Mouse (Mus musculus) c-Kit-positive CD71-negative TER-119-negative erythroid progenitor cells, embryonic 14.5 days (primary cell): ENCODE results near the gene Dctn5.
"Not testable (repeated sequence)": the region's sequence is repeated elsewhere in the genome, so short reads cannot be mapped to it uniquely, and the experiment has no call there.

Experiments used
- DNase-seq: peaks from one replicate; pipeline ENCODE4 v3.0.0-alpha.2; 2013; ENCODE audit warnings: low read depth

The Dctn5 gene

GRCm38 (mm10) chr7:122132497-122133337 lies at the start of gene Dctn5, which contains the start of gene Palb2:
Dctn5 (plus strand) TSS chr7:122133041.
Palb2 (minus strand) TSS chr7:122132985.
- DNase-seq, result peak; percentile 99

GRCm38 (mm10) chr7:122087195-122087982 lies 45.5 kb upstream of the Dctn5 start:
- DNase-seq, result no peak

GRCm38 (mm10) chr7:122094564-122095330 lies 38.1 kb upstream of the Dctn5 start:
- DNase-seq, result no peak

DNA sequence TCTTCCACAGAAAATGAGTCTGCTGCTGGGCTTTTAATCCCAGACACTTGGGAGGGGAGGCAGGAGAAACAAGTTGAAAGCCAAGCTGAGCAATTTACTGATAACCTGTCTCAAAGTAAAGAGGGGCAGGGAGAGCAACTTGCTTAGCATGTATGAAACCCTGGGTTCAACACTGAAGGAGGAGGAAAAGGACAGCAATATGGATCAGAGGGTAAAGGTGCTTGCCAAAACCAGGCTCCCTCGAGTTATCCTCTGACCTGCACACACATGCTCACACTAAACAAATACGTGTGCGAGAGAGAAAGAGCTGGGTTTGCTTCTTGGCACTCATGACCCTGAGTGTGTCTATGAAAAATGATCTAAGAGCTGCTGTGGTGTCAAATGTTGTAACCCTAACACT lies 34.8 kb upstream of the Dctn5 start:
- no peak for DNase-seq

DNA sequence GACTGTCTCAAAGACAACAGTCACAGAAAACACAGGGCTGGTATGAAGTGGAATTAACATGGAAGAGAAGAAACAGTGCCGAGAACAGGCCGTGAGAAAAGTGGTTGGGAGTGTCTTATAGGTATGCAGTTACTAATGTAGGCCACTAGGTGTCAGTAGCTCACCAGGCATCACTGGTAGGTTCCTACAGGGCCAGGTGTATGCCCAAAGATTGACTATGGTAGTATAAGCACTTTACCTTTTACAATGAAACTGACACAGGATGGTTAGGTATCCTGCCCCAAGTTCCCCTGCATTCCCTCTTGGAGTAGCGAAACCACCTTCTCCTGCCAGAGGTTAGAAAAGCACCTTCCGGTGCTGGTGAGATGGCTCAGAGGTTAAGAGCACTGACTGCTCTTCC lies 33.6 kb upstream of the Dctn5 start:
- peak; percentile 46 for DNase-seq

GRCm38 (mm10) chr7:122101014-122101746 lies 31.7 kb upstream of the Dctn5 start:
- DNase-seq, result not testable (repeated sequence)

DNA sequence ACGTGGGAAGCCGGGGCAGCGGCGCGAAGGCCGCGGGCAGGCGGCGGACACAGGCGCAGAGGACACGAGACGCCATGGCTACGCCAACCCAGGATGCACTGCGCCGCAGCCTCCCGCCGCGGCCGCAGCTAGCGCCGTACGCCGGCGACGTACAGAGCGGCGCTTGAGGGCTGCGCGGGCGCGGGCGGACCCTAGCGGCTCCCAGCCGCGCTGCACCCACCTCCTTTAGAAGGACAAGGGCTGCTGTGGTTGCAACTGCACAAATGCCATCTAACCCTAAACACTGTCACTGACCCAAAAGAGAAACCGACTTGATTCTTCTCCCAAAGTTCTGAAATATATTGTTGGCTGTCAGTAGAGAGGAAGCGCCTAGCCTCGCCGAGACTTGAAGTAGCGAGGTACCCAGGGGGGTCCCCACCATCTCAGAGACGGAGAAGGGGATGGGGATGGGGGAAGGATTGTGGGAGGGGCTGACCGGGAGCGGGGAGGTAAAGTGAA lies 31.0 kb upstream of the Dctn5 start, which contains the start of gene Ndufab1:
TSS of gene Ndufab1 (minus strand) at position 140 of the 498 bp plus-strand sequence.
- DNase-seq, result peak; percentile 80

GRCm38 (mm10) chr7:122108206-122108605 lies 24.6 kb upstream of the Dctn5 start:
- no peak for DNase-seq

DNA sequence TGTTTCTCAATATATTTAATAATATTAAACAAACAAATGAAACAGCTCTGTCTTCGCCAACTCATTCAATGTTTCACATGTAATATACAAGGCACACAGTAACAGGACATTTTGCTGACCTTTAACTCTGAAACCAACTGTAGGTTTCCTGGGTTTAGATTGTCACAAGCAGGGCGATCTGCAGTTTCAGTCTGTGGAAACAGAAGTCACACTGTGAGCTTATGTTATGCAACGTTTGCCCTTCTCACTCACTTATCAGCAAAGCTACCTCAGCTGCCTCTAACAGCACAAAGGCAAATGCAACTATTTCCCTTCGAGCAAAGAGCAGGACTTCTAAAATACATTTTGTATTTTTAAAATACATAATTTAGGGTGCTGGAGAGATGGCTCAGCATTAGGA lies 9.3 kb upstream of the Dctn5 start:
- DNase-seq, result no peak

- DNase-seq, result no peak
Observed at GRCm38 (mm10) chr7:122125636-122126035, 7.2 kb upstream of the Dctn5 start.

GRCm38 (mm10) chr7:122126946-122127345 lies 5.9 kb upstream of the Dctn5 start:
- DNase-seq, result no peak

DNA sequence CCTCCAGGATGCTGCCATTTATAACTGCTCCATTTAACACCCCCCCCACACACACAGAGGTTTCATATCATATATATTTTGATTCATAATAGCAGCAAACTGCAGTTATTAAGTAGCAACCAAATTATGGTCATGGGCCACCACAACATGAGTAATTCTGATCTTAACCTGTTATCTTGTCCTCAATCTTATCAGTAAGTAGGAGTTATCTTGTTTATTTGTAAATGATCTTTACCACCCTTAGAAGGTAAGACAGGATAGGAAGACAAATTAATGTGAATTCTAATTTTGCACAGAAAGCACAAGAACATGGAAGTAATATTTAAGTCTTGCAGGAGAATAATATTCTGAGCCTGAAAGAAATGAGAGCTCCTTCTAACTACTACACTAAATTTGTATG lies 1.0 kb upstream of the Dctn5 start:
- DNase-seq, result no peak

DNA sequence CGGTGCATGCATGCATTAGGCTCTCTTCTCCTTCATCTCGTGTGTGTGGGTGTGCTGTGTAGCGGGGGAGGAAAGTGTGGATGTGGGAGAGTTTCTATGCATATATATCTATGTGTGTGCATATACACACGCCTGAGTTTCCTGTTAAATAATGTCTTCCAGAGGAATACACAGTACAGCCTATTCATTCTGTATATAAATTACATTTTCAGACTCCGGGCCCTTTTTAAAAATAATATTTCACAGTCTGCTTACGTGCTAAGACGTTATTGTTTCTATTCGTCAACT lies 441 bp downstream of the Dctn5 start:
- DNase-seq, result no peak

DNA sequence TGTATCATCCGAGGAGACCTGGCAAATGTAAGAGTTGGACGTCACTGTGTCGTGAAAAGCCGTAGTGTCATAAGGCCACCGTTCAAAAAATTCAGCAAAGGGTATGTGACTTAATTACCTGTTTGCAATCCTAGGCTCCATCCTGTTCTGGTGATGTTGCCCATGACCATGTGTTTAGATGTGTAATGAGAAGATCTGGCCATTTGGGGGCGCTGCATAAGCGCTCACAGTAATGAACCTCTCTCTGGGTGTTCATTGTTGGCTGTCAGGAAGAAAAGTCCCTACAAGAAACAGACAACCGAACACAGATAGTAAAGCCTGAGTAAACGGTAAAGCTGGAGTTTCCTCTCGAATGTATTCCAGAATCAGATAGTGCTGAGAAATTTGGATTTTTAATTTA lies 2.2 kb downstream of the Dctn5 start:
- DNase-seq, result peak; percentile 47

GRCm38 (mm10) chr7:122137071-122137470 lies 4.2 kb downstream of the Dctn5 start:
- DNase-seq, result no peak

GRCm38 (mm10) chr7:122138190-122138589 lies 5.3 kb downstream of the Dctn5 start:
- DNase-seq, result no peak

GRCm38 (mm10) chr7:122140991-122141390 lies 8.2 kb downstream of the Dctn5 start:
- no peak for DNase-seq

DNA sequence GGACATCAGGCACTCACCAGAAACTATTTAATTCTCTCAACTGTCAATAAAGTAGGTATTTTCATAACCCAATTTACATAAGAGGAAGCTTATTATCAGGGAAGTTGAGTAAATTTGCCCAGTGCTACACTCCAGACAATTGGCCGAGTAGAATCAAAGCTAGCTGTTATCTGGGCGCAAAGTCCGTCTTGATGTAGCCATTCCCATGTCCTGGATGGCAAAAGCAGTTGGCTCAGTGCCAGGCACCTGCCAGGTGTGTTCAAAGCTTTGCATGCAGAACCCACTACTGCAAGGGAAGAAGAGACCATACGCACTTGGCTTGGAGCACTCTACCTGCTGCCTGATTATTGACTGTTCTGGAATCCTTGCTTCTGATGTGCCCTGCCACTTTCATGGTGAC lies 19.6 kb downstream of the Dctn5 start:
- no peak for DNase-seq

DNA sequence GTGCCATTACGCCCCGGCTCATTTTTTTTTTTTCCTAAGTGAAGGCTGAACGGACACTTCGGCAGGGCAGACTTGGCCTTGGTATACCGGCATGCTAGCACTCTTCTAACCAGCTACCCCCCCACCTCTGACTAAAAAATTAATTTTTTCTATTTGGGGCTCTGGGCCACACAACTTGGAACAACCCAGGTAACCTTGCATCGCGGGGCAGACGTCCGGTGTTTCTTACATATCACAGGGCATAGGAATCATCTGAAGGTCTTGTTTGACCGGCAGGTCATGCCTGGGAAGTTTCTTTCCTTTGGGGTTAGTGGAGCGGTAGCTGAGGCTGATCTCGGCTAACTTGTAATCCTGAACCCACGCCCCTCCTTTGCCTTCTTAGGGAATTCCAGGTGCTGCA lies 25.6 kb downstream of the Dctn5 start:
- no peak for DNase-seq

- DNase-seq, result peak; percentile 79
Observed at GRCm38 (mm10) chr7:122158915-122159902, 26.4 kb downstream of the Dctn5 start, which contains the start of gene Plk1. Plk1 (plus strand) TSS chr7:122159439.
